18 mouse cellular contexts compared by ENCODE assay signal in the genomic region with DNA sequence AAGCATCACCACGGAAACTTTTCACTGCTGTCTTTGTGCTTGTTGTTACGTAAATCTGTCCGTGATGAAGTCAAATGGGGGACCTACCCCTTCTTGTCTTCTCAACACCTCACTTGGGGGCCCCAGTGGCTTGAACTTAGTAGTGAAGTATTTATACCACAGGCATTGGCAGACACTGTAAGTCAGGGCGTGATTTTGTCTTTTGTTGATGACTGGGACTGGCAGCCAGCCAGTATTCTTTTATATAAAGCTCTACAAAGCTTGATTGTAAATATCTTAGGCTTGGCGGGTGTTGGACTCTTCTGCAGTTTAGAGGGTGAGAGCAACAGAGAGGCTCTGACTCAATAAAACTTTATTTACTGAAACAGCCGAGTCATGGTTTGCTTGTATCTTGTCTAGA.
DNase-seq lines count a peak whose midpoint lies in the region; ATAC-seq and TF ChIP-seq lines count a peak whose summit lies in the region.
"Had no signal": no experiment of that assay in that cellular context is flagged by ENCODE, and none has a peak within 500 bp of the region (broad histone marks: within the 10 kb centered on the region; RNA-seq: fewer than 3 reads in every experiment).

No protein-coding gene starts in this region.

- TF ChIP-seq CTCF in heart, postnatal 0 days (IDR thresholded peaks at IDR 0.05; ENCODE audit: low read depth), result no peak

- peak overlapping the region; percentile 28; the same call in 1 of the 2 replicates for H3K27ac ChIP-seq in heart, postnatal 0 days (ENCODE audit: low read depth)
- H3K27ac ChIP-seq: forebrain, embryonic 13.5 days; heart, embryonic 13.5 days; layer of hippocampus, adult 2 months; liver, embryonic 12.5 days; midbrain, embryonic 12.5 days had no signal

- no peaks in the 10 kb centered on the region for H3K9me3 ChIP-seq in heart, postnatal 0 days (replicated peaks; ENCODE audit: control insufficient read depth, low read length)
- H3K9me3 ChIP-seq: forebrain, embryonic 13.5 days; heart, embryonic 13.5 days; midbrain, embryonic 12.5 days had no signal

- 0 out of 2 replicates have a peak, but pooled peaks have one; percentile 16 for ATAC-seq in heart, postnatal 0 days (ENCODE audit: insufficient read depth, low read depth)
- ATAC-seq: forebrain, embryonic 13.5 days; intestine, postnatal 0 days; liver, embryonic 12.5 days; Patski had no signal

- TF ChIP-seq EP300 in heart, postnatal 0 days (IDR thresholded peaks at IDR 0.05; ENCODE audit: low read depth), result 0 out of 2 replicates have a peak, but pooled peaks have one; percentile 31

- peaks cover 47% of the 10 kb centered on the region for H3K4me1 ChIP-seq in heart, postnatal 0 days (ENCODE audit: control insufficient read depth, insufficient read depth)
- H3K4me1 ChIP-seq: liver, embryonic 12.5 days had no signal

- H3K4me2 ChIP-seq in heart, postnatal 0 days (ENCODE audit: low read depth, low read length), result no peak overlapping the region
- H3K4me2 ChIP-seq: forebrain, embryonic 13.5 days; heart, embryonic 13.5 days; liver, embryonic 12.5 days; midbrain, embryonic 12.5 days had no signal

- WGBS in heart, postnatal 0 days, result 33% methylated on average over 6 of the region's 6 CpGs

- no peak overlapping the region for H3K9ac ChIP-seq in heart, postnatal 0 days (replicated peaks; ENCODE audit: low read depth, low read length)
- H3K9ac ChIP-seq: forebrain, embryonic 13.5 days; heart, embryonic 13.5 days; liver, embryonic 12.5 days; midbrain, embryonic 12.5 days had no signal

- peak; percentile 22 to 54 for DNase-seq in frontal cortex, postnatal 36 days (ENCODE audit: low spot score in 2 of 2)
- no peak for DNase-seq in frontal cortex, postnatal 25 days (ENCODE audit: low spot score in 2 of 2)
- DNase-seq in left cerebral cortex, adult 9 months (ENCODE audit: low spot score in 2 of 2), result peak; percentile 9 to 45
- DNase-seq in left cerebral cortex, adult 11 months (ENCODE audit: low spot score), result no peak
- DNase-seq in 3T3-L1 (ENCODE audit: low read depth, low spot score), result peak; percentile 69
- peak; percentile 59 for DNase-seq in heart, postnatal 0 days (ENCODE audit: low spot score)
- no peak for DNase-seq in adrenal gland, adult (ENCODE audit: inconsistent age in 2 of 2, low spot score in 1 of 2)
- no peak for DNase-seq in yolk sac, embryonic 10.5 days (ENCODE audit: low spot score)
- DNase-seq: adrenal gland, postnatal 14 days; cerebellum, adult 2 months; thymus, postnatal 14 days had no signal

- H3K36me3 ChIP-seq in heart, postnatal 0 days (replicated peaks; ENCODE audit: control insufficient read depth, insufficient read depth, low read length), result no peaks in the 10 kb centered on the region
- H3K36me3 ChIP-seq: heart, embryonic 13.5 days; liver, embryonic 12.5 days; midbrain, embryonic 12.5 days had no signal

- H3K27me3 ChIP-seq in heart, postnatal 0 days (ENCODE audit: control insufficient read depth, insufficient read depth, low read length), result no peaks in the 10 kb centered on the region
- H3K27me3 ChIP-seq: forebrain, embryonic 13.5 days; heart, embryonic 13.5 days; liver, embryonic 12.5 days; midbrain, embryonic 12.5 days; Patski had no signal

- H3K4me3 ChIP-seq in heart, postnatal 0 days (ENCODE audit: low read depth, low read length), result no peak overlapping the region
- H3K4me3 ChIP-seq: forebrain, embryonic 13.5 days; heart, embryonic 13.5 days; layer of hippocampus, adult 2 months; liver, embryonic 12.5 days; midbrain, embryonic 12.5 days had no signal

Comparison
In these comparisons a context has a peak if more than half of its experiments do, and no peak if none do; other contexts are left out.
1. DNase-seq: peak in frontal cortex, postnatal 36 days (2 of 2), left cerebral cortex, adult 9 months (2 of 2), 3T3-L1 (single experiment) and heart, postnatal 0 days (single experiment); none in frontal cortex, postnatal 25 days (0 of 2), left cerebral cortex, adult 11 months (single experiment), adrenal gland, adult (0 of 2) and yolk sac, embryonic 10.5 days (single experiment).